Mouse (Mus musculus) midbrain, postnatal 0 days (tissue): Measurements from ENCODE around the gene Gm36176. TPM values are rescaled to one million over a fixed set of nuclear protein-coding genes. Genes with fewer than 3 reads are reported as not detected.

Experiments used
- ATAC-seq: fragments of 200-750 bp; cut with Nextera tagmentation; 2 replicates; pipeline ENCODE4 v1.8.0; 2017; ENCODE audit warnings: moderate number of reproducible peaks, mild to moderate bottlenecking, moderate TSS enrichment, moderate library complexity; ENCODE audit not compliant: low FRiP score
- DNase-seq: peaks from one replicate; pipeline ENCODE4 v3.0.0-alpha.2; 2015; ENCODE audit warnings: low spot score
- H3K27ac ChIP-seq: fragments of 300-500 bp; sonication (generic); 2 replicates; pipeline ENCODE4 v1.5.1; 2014; ENCODE audit warnings: low read depth, mild to moderate bottlenecking, low read length, mixed read lengths
- H3K27me3 ChIP-seq: fragments of 300-500 bp; sonication (generic); 2 replicates; pipeline ENCODE4 v1.6.1; 2014; ENCODE audit warnings: low read length, control low read depth, mixed read lengths; ENCODE audit not compliant: insufficient read depth
- H3K36me3 ChIP-seq: fragments of 300-500 bp; sonication (generic); 2 replicates; pipeline ENCODE4 v1.6.1; 2014; ENCODE audit warnings: low read length, control low read depth, mixed read lengths; ENCODE audit not compliant: insufficient read depth
- H3K4me1 ChIP-seq: fragments of 300-500 bp; sonication (generic); 2 replicates; pipeline ENCODE4 v1.6.1; 2014; ENCODE audit warnings: mild to moderate bottlenecking, control low read depth, antibody characterized with exemption, low read length, mixed read lengths; ENCODE audit not compliant: insufficient read depth
- H3K4me2 ChIP-seq: fragments of 300-500 bp; sonication (generic); 2 replicates; pipeline ENCODE4 v1.6.1; 2014; ENCODE audit warnings: low read depth, mild to moderate bottlenecking, low read length, mixed read lengths; ENCODE audit not compliant: poor library complexity, severe bottlenecking
- H3K4me3 ChIP-seq: fragments of 300-500 bp; sonication (generic); 2 replicates; pipeline ENCODE4 v1.5.1; 2014; ENCODE audit warnings: low read depth, mild to moderate bottlenecking, low read length, moderate library complexity
- H3K9ac ChIP-seq: fragments of 300-500 bp; sonication (generic); replicated peaks from 2 replicates; pipeline ENCODE4 v1.6.1; 2014; ENCODE audit warnings: mild to moderate bottlenecking, low read length, moderate library complexity, mixed read lengths; ENCODE audit not compliant: poor library complexity, severe bottlenecking
- H3K9me3 ChIP-seq: fragments of 300-500 bp; sonication (generic); 2 replicates; pipeline ENCODE4 v1.6.1; 2016; ENCODE audit warnings: low read length, control low read depth
- CTCF ChIP-seq: IDR thresholded peaks from 2 replicates; pipeline ENCODE4 v1.5.1; 2016; ENCODE audit warnings: antibody characterized with exemption, mild to moderate bottlenecking
- WGBS: fragments of 180-500 bp; shearing (Covaris S2); extraction: QIAGEN DNeasy Blood & Tissue Kit; methylation state at CpG from one replicate; pipeline ENCODE4 v1.1.7; 2014; 5-methylcytosine and 5-hydroxymethylcytosine counted together
- polyA plus RNA-seq: library from polyadenylated mRNA; unstranded; fragments of >200 nt; fragmentation: Nextera tagmentation; extraction: Ambion mirVana; gene quantifications from 2 replicates; pipeline ENCODE4 v1.2.1, GENCODE M21; 2015
- total RNA-seq: library from RNA; depleted of rRNA; stranded (reverse); fragments of >200 nt; gene quantifications from 2 replicates; pipeline ENCODE4 v1.2.3, GENCODE M21; 2014

Gene Gm36176
- total and polyA plus RNA-seq, 2 experiments from 2014 or later = not detected

- no peak for ATAC-seq
- Histone ChIP-seq H3K36me3 (no peaks in the 10 kb centered on the region), H3K4me2 (peak overlapping the region; percentile 22), H3K9me3 (no peaks in the 10 kb centered on the region), H3K27me3 (no peaks in the 10 kb centered on the region), H3K4me3 (peak overlapping the region; percentile 12), H3K27ac (no peak overlapping the region), H3K9ac (0 out of 2 replicates have a peak overlapping the region, but pooled peaks have one; percentile 8), H3K4me1 (no peaks in the 10 kb centered on the region)
- DNase-seq = no peak
- 39% methylated on average over 11 of the region's 11 CpGs for WGBS
- no peak for TF ChIP-seq CTCF
Observed at GRCm38 (mm10) chr10:77864762-77865143, 18.1 kb downstream of the Gm36176 start.

- no peak for DNase-seq
- H3K4me2 ChIP-seq = no peak overlapping the region
- ATAC-seq = no peak
- no peak for TF ChIP-seq CTCF
- H3K4me3 ChIP-seq = no peak overlapping the region
- H3K9me3 ChIP-seq = no peaks in the 10 kb centered on the region
- no peaks in the 10 kb centered on the region for H3K36me3 ChIP-seq
- no peak overlapping the region for H3K9ac ChIP-seq
- H3K4me1 ChIP-seq = no peaks in the 10 kb centered on the region
- WGBS = 35% methylated on average over 1 of the region's 1 CpGs
- no peaks in the 10 kb centered on the region for H3K27me3 ChIP-seq
- H3K27ac ChIP-seq = no peak overlapping the region
Observed at GRCm38 (mm10) chr10:77867546-77867945, 20.9 kb downstream of the Gm36176 start.

GRCm38 (mm10) chr10:77869651-77870050 is 23.0 kb downstream of the Gm36176 start:
- WGBS = 87% methylated on average over 7 of the region's 7 CpGs
- no peak for ATAC-seq
- no peak overlapping the region for H3K9ac ChIP-seq

GRCm38 (mm10) chr10:77878985-77879384 is 32.4 kb downstream of the Gm36176 start:
- ATAC-seq (no peak), DNase-seq (no peak)
- Histone ChIP-seq H3K27me3 (no peaks in the 10 kb centered on the region), H3K4me1 (no peaks in the 10 kb centered on the region), H3K9ac (no peak overlapping the region), H3K36me3 (no peaks in the 10 kb centered on the region), H3K4me3 (no peak overlapping the region), H3K27ac (no peak overlapping the region), H3K4me2 (no peak overlapping the region), H3K9me3 (no peaks in the 10 kb centered on the region)
- peak; percentile 46 for TF ChIP-seq CTCF
- WGBS = 55% methylated on average over 6 of the region's 6 CpGs

More at GRCm38 (mm10) chr10:77869651-77870050, 23.0 kb downstream of the Gm36176 start:
- H3K27ac ChIP-seq = no peak overlapping the region
- no peak overlapping the region for H3K4me3 ChIP-seq
- H3K4me2 ChIP-seq = no peak overlapping the region
- H3K36me3 ChIP-seq = no peaks in the 10 kb centered on the region
- TF ChIP-seq CTCF = no peak
- H3K4me1 ChIP-seq = no peaks in the 10 kb centered on the region
- no peaks in the 10 kb centered on the region for H3K9me3 ChIP-seq
- no peaks in the 10 kb centered on the region for H3K27me3 ChIP-seq
- DNase-seq = no peak

GRCm38 (mm10) chr10:77880305-77880704 is 33.7 kb downstream of the Gm36176 start:
- Histone ChIP-seq H3K36me3 (no peaks in the 10 kb centered on the region), H3K4me3 (no peak overlapping the region), H3K4me1 (no peaks in the 10 kb centered on the region), H3K9ac (no peak overlapping the region), H3K4me2 (no peak overlapping the region), H3K27me3 (no peaks in the 10 kb centered on the region), H3K27ac (no peak overlapping the region), H3K9me3 (no peaks in the 10 kb centered on the region)
- WGBS = 81% methylated on average over 3 of the region's 3 CpGs
- TF ChIP-seq CTCF = no peak
- DNase-seq (no peak), ATAC-seq (no peak)

GRCm38 (mm10) chr10:77882553-77882952 is 36.0 kb downstream of the Gm36176 start:
- Histone ChIP-seq H3K36me3 (no peaks in the 10 kb centered on the region), H3K4me2 (no peak overlapping the region), H3K4me3 (no peak overlapping the region), H3K9me3 (no peaks in the 10 kb centered on the region), H3K9ac (no peak overlapping the region), H3K27ac (no peak overlapping the region), H3K27me3 (no peaks in the 10 kb centered on the region), H3K4me1 (no peaks in the 10 kb centered on the region)
- no peak; the same call in 1 of the 2 replicates for TF ChIP-seq CTCF
- ATAC-seq (no peak), DNase-seq (no peak)
- WGBS = 88% methylated on average over 5 of the region's 5 CpGs
